Mouse (Mus musculus) bone marrow, adult 2 months (tissue): ENCODE measurements around the gene Dido1.

Source experiments
- CTCF ChIP-seq: fragments of 200-500 bp; IDR thresholded peaks from 2 replicates; pipeline ENCODE4 v1.5.1; 2011; ENCODE audit warnings: low read length, control low read depth; ENCODE audit not compliant: control insufficient read depth, insufficient read depth
- POLR2A ChIP-seq: fragments of 200-500 bp; IDR thresholded peaks from 2 replicates; pipeline ENCODE4 v1.6.1; 2011; ENCODE audit warnings: low read depth, mild to moderate bottlenecking, control low read depth, low read length, borderline replicate concordance; ENCODE audit not compliant: control insufficient read depth

GRCm38 (mm10) chr2:180711527-180711926, 1.7 kb upstream of the Dido1 start:
- TF ChIP-seq CTCF (no peak), POLR2A (no peak)
